Mouse (Mus musculus): ENCODE results near the gene Elmo1.

Elmo1 gene

DNA sequence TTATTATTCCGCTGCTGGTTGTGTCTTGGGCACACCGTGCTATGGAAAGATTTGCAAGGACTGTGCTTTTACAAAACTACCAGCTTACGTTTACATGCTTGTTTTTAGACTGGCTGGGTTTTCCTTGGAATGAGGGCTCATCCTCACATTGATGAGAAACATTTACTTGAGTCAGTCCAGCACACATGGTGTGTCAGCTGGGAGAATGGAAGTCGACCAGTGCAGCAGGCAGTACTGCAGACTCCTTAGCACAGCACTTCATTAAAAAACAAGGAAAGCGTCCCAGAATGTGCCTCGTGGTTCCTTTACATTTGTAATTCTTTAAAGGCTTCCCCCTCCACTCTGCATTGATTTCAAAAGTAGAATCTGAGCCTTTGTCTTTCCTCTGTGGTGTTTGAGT, 179.8 kb downstream of the Elmo1 start:
- no peak for DNase-seq (ENCODE audit: low spot score)

- DNase-seq (ENCODE audit: low spot score) = no peak
These were observed 181.4 kb downstream of the Elmo1 start for GRCm38 (mm10) chr13:20271799-20272198.

DNA sequence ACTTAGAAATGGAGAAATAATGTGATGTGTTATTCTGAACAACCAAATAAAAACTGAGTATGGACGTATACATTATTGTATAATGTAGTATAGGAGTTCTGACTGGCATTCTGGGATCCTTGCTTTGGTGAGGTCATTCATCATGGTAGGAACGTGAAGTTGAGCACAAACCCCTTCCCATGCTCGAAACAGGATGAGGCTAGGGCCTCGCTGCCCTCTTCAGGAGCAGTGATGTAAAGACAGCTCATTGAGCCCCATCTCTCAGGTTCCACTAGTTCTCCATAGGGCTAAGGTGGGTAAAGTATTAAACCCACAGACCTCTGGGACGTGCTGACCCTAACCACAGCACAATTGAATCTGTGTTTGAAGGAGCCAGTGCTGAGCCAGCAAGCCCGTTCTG, 182.2 kb downstream of the Elmo1 start:
- peak; percentile 10 for DNase-seq (ENCODE audit: low spot score)

DNA sequence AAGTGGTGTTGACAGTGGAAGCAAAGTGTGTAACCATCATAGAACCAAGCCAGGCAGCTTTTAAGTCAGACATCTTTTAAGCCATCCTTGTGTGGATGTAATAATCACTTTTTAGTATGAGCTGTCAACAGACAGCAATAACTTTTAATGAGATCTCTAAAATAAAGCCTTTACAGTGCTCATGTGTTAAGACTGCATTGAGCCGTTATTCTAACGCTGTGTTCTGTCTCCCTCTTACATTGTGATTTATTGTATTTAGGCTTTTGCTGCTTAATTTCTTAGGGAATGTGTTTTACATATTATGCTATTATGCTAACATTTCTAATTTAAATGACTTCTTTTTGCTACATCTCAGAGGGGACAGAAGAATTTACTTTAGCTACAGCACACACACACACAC, 189.5 kb downstream of the Elmo1 start:
- DNase-seq (ENCODE audit: low spot score) = no peak

DNA sequence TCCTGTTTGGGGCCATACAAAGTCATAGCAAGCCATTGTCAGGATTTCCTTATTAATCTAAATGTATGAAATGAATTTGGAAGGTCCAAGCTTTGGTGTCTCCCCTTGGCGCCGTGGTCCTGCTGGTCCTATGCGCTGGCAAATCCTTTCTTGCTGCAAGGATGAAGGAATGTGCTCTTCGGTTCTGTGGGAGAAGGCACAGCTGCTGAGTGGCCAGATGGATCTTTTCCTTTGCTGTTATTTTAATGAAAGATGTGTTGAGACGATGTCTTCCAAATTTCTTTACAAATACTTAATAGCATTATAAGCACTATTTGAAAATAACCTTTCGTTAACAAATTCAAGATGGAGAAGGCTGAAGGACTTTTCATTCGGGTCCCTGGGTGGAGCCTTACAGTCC, 193.5 kb downstream of the Elmo1 start:
- DNase-seq (ENCODE audit: low spot score) = no peak

DNA sequence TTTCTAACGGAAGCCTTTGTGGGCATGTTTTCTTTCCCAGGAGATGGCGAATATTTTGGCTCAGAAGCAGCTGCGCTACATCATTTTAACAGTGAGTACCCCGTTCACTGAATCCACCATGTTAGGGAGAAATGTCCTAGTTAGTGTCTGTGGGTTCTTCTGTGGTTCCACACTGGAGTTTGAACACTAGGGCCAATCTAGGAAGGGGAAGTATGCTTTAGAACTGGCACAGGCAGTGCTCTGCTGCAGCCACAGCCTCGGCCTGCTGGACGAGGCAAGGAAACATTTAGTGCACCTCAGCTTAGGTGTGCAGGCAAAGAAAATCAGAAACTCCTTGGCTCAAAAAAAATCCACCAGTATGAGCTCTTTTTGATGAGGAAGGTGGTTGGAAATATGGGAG, 196.3 kb downstream of the Elmo1 start:
- no peak for DNase-seq (ENCODE audit: low spot score)

- DNase-seq (ENCODE audit: low spot score) = peak; percentile 8
These were observed 198.0 kb downstream of the Elmo1 start for GRCm38 (mm10) chr13:20288393-20288792.

DNA sequence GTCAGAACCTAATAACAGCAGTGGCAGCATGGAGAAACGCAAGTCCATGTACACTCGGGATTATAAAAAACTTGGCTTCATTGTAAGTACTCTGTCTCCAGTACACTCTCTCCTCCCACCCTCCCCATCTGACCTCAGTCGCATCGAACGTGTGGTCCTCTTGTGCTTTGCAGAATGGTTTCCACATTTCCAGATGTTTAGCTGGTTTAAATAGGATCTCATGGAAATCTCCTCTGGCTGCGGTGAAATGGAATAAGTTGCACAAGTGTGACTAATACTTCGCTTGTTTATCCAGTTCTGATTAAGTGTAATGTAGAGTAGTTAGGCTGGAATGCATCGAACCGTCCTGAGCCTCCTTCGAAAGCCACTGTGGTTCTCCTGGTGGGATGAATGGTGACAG, 200.0 kb downstream of the Elmo1 start:
- DNase-seq (ENCODE audit: low spot score) = peak; percentile 25

GRCm38 (mm10) chr13:20292348-20292747, 202.0 kb downstream of the Elmo1 start:
- peak; percentile 51 for DNase-seq (ENCODE audit: low spot score)

DNA sequence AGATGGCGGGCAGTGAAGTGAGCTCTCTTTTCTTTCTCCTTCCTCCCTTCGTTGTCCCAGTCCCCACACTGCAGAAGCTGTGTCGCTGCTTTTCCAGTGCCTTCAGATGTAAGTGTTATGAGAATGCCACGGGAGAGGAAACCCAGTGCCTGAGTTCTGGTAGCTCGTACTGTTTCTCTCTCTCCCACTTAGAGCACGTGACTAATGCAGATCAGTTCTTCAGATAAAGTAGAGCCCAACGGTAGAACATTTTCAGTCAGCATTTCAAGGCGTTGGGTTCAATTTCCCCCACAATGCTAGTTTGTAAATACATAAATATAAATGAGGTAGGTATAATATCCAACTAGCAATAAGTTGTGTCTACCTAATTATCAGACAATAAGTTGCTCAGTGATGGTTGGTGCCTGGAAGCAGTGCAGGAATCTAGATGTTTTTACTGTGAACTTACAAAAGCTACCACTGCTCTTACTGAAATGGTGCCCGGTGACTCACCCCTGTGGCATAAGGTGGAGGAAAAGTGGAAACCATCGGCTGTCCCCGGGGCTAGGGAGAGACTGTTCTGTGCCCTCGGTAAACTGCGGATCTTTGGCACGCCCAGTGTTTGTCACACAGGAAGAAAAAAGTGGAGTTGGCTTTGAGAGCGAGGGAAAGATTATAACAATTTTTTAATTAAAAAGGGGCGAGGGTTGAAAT, 205.0 kb downstream of the Elmo1 start:
- no peak for DNase-seq (ENCODE audit: low spot score)

GRCm38 (mm10) chr13:20297841-20298240, 207.4 kb downstream of the Elmo1 start:
- peak; percentile 64 for DNase-seq (ENCODE audit: low spot score)

DNA sequence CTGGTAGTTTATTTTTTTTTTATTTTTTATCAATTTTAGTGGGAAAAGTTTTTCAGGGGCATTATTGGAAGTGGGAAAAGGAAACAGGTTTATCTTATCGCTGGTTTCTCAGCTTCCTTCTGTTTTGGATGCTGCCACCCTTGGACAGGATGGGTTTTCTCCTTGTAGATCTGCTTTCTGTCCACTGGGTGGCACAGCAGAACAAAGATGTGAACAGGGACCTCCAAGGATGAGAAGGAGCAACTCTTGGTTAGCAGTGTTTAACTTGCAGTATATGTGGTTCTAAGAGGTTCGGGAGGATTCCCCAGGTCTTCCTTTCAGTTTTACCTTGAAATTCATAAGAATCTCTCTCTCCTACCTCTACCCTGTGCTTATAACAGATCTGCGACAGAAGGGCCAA, 209.0 kb downstream of the Elmo1 start:
- no peak for DNase-seq (ENCODE audit: low spot score)

GRCm38 (mm10) chr13:20300052-20300564, 209.7 kb downstream of the Elmo1 start:
- DNase-seq (ENCODE audit: low spot score) = no peak

GRCm38 (mm10) chr13:20300626-20301025, 210.2 kb downstream of the Elmo1 start:
- DNase-seq (ENCODE audit: low spot score) = no peak

- no peak for DNase-seq (ENCODE audit: low spot score)
These were observed 211.4 kb downstream of the Elmo1 start for GRCm38 (mm10) chr13:20301760-20302159.

DNA sequence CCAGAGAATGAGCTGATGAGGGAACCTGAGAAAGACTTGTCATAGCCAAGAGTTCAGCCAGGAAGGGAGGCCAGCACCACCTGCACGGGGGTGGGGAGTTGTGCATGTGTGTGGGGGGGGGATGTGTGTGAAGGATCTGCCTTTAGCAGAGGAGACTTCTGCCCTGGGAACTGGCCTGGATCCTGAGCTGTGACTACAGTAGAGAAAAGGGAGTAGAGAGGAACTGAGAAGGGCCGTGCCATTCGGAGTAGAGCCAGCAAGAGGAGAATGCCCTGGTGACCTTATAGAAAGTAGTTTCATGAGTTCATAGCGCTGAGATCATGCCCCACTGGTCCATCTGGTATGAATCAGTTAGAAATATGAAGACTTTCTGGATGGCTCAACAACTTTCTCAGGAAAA, 215.2 kb downstream of the Elmo1 start:
- no peak for DNase-seq (ENCODE audit: low spot score)

- DNase-seq (ENCODE audit: low spot score) = no peak
These were observed 216.1 kb downstream of the Elmo1 start for GRCm38 (mm10) chr13:20306180-20307177.

- DNase-seq (ENCODE audit: low spot score) = no peak
These were observed 217.0 kb downstream of the Elmo1 start for GRCm38 (mm10) chr13:20307381-20307780.

GRCm38 (mm10) chr13:20311612-20312011, 221.2 kb downstream of the Elmo1 start:
- peak; percentile 82 for DNase-seq (ENCODE audit: low spot score)

DNA sequence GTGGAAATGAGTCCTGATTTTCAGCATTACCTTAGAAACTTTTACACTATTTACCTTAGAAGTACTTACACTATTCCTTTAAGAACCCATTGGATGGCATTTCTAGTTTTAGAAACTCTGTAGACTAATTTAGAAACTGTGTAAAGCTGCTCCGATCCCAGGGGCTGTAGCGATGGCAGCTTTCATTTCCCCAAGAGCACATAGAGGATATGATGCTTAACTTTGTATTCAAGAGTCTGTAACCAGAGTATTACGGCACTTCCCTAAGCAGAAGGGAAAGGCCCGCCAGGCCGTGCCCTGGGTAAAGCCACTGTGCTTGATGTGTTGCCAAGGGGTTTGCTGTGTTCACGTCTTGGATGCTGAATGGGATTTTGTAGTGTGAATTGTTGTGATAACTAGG, 222.9 kb downstream of the Elmo1 start:
- DNase-seq (ENCODE audit: low spot score) = no peak

DNA sequence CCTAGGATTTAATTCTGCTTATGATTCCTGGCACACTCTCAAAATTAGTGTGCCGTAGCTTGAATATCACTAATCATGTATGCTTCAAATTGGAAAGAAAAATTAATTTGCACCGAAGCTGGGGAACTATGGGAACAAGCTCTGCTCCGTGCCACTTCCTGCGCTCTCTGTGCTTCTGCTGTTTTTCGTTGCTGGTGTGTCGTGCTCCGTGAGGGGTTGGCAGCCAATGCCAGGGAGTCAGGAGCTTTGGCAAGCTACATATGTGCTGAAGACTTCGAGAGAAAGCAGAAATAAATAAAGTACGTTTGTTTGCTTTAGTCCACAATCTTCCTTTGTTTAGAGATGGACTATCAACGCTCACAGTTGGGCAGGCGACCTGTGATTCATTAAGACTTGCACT, 225.7 kb downstream of the Elmo1 start:
- no peak for DNase-seq (ENCODE audit: low spot score)

GRCm38 (mm10) chr13:20318615-20319219, 228.3 kb downstream of the Elmo1 start:
- DNase-seq (ENCODE audit: low spot score) = no peak

- no peak for DNase-seq (ENCODE audit: low spot score)
These were observed 229.8 kb downstream of the Elmo1 start for GRCm38 (mm10) chr13:20320232-20320631.

All from urinary bladder, postnatal 14 days (tissue).